Mouse (Mus musculus) kidney, adult 9 months (tissue): Measurements from ENCODE around the gene Mst1.

Experiments used
- DNase-seq: peaks from one replicate; pipeline ENCODE4 v3.0.0; 2022

The Mst1 gene

GRCm38 (mm10) chr9:108080168-108080567, at the start of gene Mst1:
Gene Mst1 (plus strand): TSS chr9:108080436.
- no peak for DNase-seq

DNA sequence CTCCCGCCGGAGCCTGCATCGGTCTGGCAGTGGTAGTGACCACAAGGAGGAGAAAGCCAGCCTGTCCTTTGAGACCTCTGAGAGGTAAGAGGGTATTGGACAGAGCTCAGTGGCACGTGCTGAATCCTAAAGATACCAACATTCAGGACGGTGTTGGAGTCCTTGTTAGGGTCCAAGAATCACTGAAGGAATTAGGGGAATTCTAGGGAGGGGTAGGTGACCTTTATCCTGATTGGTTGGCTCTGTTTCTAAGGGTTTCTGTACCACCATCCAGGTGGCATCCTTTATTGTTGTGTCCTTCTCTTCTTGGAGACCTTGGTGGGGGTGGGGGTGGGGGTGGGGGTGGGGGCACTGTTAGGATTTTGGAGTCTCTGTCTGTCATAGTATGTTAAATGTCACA, 48.1 kb upstream of the Mst1 start:
- no peak for DNase-seq

DNA sequence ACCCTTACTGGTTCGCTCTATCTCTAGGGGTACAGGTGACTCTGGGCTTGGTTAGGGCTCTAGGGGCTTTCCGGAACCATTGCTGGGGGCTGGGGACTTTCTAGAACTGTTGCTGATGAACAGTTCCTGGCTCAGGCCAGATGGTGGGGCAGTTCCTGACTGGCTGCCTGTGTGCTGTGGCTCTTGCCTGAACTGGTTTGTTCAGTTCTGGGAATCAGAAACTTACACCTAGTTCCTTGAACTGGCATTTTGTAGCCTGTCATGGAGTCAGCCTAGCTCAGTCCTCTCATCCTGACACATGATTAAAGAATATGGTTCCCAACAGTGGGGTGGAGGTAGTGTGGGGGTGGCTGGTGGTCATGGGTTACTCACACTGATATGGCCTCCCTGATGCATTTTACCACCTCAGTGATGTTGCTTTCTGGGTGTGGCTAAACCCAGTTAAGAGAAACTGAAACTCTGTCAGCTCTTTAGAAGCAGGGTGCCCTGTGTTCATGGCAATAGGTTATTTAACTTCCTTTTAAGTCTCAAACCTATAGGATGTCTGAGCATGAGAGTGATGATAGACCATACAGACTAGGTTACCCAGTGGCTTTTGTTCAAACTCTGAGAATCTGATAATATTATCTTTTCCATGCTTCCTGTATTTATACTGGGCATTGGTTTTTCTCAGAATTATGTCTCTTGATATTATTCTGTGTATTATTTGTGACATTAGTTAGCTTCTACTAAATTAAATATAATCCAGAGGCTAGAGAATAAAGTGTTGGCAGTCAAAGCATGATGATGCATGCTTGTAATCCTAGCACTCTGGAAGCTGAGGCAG, 44.7 kb upstream of the Mst1 start:
- DNase-seq: no peak

DNA sequence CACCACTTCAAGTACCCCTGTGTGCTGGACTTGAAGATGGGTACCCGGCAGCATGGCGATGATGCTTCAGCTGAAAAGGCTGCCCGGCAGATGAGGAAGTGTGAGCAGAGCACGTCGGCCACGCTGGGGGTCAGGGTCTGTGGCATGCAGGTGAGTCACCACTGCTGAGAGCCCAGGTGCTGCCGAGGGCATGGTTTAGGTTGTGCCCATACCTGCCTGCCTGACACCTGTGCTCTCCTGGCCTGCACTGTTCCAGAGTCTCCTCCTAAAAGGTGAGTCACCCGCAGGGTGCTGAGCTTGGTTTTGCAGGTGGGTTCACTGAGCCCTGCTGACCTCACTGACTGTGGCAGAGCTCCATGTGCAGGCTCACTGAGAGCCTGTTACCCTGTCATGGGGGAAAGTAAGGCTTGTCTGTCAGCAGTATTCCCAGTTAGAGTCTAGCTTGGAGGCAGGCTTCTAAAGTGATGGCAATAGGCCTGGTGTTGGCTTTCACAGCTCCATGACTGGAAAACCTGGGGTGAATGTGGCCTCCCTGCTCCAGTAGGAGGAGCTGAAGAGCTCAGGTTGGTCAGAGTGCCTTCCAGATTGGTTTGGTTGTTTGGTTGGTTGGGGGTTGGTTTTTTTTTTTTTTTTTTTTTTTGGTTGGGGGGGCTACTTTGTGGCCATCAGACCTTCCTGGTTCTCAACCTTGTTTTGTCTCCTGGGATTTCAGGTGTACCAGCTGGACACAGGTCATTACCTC, 35.3 kb upstream of the Mst1 start:
- DNase-seq: no peak

- DNase-seq: no peak
These were observed 33.7 kb upstream of the Mst1 start for GRCm38 (mm10) chr9:108046582-108046981.

- no peak for DNase-seq
These were observed 32.4 kb upstream of the Mst1 start for GRCm38 (mm10) chr9:108047601-108048565.

- no peak for DNase-seq
These were observed 31.7 kb upstream of the Mst1 start for GRCm38 (mm10) chr9:108048566-108048955.

DNA sequence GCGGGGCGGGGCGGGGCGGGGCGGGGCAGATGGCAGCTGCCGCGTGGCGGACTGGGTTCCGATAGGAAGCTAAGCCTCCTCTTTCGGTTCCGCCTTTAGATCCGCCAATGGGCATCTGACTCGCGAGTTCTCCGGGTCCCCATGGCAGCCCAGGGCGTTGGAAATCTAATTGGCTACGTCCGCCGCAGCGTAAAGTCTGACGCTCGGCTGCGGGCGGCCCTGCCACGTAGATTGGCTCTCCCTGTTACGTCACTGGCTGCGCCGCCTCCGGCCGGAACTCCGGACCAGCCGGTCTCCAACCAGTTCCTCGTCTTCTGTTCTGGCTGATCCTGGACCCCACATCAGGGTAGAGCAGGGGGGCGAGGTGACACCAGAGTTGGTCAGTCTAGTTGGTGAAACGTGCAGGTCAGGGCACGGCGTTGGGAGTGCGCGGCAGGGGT, 31.2 kb upstream of the Mst1 start, which contains the start of gene Gmppb:
Gene Gmppb, plus strand, starts transcription at position 227 of the 440 bp plus-strand sequence.
- DNase-seq: peak; percentile 98

- no peak for DNase-seq
These were observed 30.5 kb upstream of the Mst1 start for GRCm38 (mm10) chr9:108049561-108050251.

DNA sequence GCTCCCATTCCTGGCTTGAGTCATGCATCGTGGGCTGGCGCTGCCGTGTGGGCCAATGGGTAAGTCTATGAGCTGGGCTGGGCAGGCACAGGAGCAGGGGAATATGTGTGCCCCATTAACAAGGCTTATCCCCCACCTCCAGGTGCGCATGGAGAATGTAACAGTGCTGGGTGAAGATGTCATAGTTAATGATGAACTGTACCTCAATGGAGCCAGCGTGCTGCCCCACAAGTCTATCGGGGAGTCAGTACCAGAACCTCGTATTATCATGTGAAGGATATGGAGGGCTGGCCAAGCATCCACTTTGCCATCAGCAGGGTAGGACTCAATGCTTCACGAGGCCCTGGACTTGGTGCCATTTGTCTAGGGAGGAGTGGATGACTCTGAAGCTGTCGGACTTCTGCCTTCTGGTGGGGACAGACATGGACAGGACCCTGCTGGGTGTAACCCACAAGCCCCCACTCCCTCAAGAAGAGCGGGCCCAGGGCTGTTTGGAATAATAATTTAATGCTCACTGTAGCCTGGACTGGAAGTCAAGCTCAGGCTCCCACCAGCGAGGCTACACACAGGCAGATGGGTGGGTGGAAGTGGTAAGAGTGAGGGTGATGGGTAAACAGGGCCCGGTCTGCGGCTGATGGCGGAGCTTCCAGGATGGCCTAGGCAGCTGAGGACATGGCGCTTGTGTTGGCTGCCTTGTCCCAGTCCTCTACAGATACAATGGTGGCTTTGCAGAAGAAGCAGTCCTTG, 28.9 kb upstream of the Mst1 start:
- DNase-seq: no peak

DNA sequence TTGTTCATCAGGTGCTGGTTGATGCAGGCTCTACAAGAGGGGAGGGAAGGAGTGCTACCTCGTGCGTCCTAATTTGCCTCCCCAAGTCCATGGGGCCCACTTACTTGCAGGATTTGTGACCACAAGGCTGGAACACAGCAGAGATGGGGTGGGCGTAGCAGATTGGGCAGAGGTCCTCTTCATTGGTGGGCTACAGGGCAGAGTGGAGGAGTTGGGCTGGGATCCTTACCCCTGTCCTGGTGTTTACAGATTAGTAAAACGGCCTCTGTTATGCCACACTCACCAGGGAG, 28.4 kb upstream of the Mst1 start:
- DNase-seq: no peak

GRCm38 (mm10) chr9:108052411-108052810, 27.8 kb upstream of the Mst1 start:
- DNase-seq: no peak

DNA sequence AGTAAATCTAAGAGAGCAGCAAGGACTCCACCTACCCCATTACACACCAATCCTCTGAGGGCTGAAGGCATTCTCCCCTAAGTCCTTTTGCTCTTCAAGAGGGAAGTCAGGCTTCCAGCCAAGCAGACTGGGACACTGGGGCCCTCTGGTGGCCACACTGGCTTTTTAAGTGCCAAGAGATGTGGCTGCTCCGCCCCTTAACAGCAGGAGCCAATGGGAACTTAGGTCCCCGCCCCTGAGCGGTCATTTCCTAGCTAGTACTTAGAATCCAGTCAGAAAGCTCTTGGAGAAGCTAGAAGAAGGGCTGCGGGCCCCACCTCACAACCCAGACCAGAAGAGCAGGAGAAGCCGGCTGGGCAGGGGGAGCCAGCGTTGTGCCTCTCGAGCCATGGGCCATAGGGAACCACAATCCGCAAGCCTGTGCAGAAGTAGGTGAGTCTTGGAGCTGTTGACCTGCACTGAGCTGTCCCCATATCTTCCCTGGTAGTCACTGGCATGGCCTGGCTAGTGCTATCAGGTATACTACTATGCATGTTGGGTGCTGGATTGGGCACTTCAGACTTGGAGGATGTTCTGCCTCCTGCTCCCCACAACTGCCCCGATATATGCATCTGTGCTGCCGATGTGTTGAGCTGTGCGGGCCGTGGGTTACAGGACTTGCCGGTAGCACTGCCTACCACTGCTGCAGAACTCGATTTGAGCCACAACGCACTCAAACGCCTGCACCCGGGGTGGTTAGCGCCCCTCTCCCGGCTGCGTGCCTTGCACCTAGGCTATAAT, 27.2 kb upstream of the Mst1 start, which contains the start of gene Amigo3:
Gene Amigo3, plus strand, starts transcription at position 275 of the 780 bp plus-strand sequence.
- DNase-seq: peak; percentile 99

- DNase-seq: no peak
These were observed 26.5 kb upstream of the Mst1 start for GRCm38 (mm10) chr9:108053665-108054225.

DNA sequence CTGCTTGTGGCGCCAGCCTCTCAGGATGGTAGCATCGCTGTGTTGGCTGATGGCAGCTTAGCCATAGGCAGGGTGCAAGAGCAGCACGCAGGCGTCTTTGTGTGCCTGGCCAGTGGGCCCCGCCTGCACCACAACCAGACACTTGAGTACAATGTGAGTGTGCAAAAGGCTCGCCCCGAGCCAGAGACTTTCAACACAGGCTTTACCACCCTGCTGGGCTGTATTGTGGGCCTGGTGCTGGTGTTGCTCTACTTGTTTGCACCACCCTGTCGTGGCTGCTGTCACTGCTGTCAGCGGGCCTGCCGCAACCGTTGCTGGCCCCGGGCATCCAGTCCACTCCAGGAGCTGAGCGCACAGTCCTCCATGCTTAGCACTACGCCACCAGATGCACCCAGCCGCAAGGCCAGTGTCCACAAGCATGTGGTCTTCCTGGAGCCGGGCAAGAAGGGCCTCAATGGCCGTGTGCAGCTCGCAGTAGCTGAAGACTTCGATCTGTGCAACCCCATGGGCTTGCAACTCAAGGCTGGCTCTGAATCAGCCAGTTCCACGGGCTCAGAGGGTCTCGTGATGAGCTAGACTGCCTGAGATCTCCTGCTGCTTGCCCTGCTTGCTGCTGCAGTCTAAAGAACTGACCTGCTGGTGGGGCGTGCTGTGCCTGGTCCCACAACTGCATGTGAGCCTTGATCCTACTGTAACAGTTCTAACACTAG, 25.8 kb upstream of the Mst1 start:
- no peak for DNase-seq

GRCm38 (mm10) chr9:108055061-108055460, 25.2 kb upstream of the Mst1 start:
- no peak for DNase-seq

- no peak for DNase-seq
These were observed 24.5 kb upstream of the Mst1 start for GRCm38 (mm10) chr9:108055661-108056237.

DNA sequence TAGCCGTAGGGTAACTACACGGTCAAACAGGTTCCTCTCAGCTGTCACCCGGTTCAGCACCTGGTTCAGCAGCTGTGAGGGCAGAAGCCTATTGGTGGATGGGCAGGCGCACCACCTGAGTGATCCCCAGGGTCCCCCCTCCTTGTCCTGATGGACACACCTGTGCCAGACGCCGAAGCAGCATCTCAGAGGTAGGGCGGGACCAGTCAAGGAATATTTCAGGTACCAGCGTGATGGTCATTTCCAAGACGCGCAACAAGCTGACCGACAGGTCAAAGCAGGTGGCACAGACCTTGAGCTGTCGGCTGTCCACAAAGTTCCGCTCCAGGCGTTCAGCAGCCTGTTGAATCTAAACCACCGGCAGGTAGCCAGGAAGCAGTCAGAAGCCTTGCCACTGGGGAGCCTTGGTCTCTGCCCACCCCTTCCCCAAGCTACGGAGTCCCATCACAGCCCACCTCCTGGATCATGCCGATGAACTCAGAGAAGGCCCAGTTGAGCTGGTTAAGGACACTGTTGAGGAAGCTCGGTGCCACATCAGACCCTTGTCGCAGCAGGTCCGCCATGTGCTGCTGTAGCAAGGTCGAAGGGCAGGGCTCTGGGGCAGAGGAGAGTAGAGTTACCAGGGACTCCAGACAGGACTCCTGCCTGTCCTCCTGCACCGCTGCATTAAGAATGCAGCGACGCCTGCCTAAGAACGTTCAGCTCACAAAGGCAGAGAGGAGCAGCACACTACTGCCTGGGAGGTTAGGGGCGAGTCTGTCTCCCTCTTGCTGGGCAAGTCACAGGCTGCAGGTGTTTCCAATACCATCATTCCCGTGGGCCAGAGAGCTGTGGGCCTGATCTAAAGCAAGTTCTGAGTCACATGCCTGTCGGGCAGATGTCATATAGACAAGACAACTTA, 23.6 kb upstream of the Mst1 start:
- no peak for DNase-seq

DNA sequence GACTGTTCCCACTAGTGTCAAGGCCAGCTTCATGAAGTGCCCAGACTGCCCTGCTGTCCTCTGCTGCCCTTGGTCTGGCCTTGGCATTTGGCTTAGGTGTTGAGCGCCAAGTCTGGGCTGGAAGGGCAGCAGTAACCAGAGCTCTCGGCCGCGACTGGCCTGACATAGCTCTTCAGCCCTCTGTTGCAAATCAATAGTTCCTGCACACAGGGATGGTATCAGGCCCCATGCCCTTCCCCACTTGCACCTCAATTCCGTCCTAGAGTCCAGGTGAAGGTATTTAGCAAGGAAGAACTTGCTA, 23.0 kb upstream of the Mst1 start:
- no peak for DNase-seq
